10 mouse cellular contexts compared by ENCODE assay signal in the genomic region with DNA sequence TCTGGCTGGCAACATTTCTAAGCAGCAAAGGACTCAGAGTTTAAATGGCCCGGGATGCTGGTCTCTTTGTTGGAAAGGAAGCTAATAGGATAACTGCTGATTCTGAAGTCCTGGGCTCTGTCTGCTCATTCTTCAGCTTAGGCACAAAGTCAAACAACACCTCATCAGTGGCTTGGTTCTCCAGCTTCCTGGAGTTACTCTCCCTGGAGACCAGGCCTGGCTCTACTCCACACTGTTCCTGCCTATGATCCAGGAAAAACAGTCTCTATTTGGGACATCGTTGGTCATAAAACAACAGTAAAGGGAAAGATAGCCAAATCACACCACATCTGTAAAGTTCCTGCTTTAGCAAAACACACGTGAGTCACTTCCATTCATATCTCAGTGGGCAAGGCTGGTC.
DNase-seq lines count a peak whose midpoint lies in the region; ATAC-seq and TF ChIP-seq lines count a peak whose summit lies in the region.
"Had no signal": no experiment of that assay in that cellular context is flagged by ENCODE, and none has a peak within 500 bp of the region (broad histone marks: within the 10 kb centered on the region; RNA-seq: fewer than 3 reads in every experiment).

No protein-coding gene starts in this region.

- H3K4me1 ChIP-seq in embryonic facial prominence, embryonic 14.5 days (ENCODE audit: control insufficient read depth, insufficient read depth, low read length), result no peaks in the 10 kb centered on the region
- no peaks in the 10 kb centered on the region for H3K4me1 ChIP-seq in embryonic facial prominence, embryonic 10.5 days
- H3K4me1 ChIP-seq in lung, embryonic 14.5 days (ENCODE audit: insufficient read depth), result no peaks in the 10 kb centered on the region
- H3K4me1 ChIP-seq in hindbrain, embryonic 14.5 days (replicated peaks; ENCODE audit: control insufficient read depth, insufficient read depth, low read length), result no peaks in the 10 kb centered on the region
- H3K4me1 ChIP-seq: intestine, embryonic 15.5 days had no signal

- DNase-seq in embryonic facial prominence, embryonic 14.5 days (ENCODE audit: low spot score), result peak; percentile 30
- DNase-seq in embryonic facial prominence, embryonic 10.5 days (ENCODE audit: low spot score), result no peak
- DNase-seq in gastrocnemius, postnatal 10 days, result peak; percentile 78
- DNase-seq in heart, postnatal 36 days, result peak; percentile 76 to 78
- DNase-seq in lung, embryonic 14.5 days, result peak; percentile 80
- no peak for DNase-seq in hindbrain, embryonic 14.5 days (ENCODE audit: low spot score)
- no peak for DNase-seq in cerebellum, adult 9-11 months
- no peak for DNase-seq in thymus, postnatal 36 days

- intact Hi-C loops in heart, postnatal 36 days (cut with DNase I), result no loop called here

- no peak for ATAC-seq in embryonic facial prominence, embryonic 14.5 days (ENCODE audit: low read depth)
- ATAC-seq in lung, embryonic 14.5 days (ENCODE audit: insufficient read depth), result peak; percentile 85
- ATAC-seq in hindbrain, embryonic 14.5 days (ENCODE audit: low FRiP score), result no peak
- ATAC-seq: intestine, embryonic 15.5 days had no signal

- H3K4me2 ChIP-seq in embryonic facial prominence, embryonic 14.5 days (ENCODE audit: low read depth, low read length), result no peak overlapping the region
- H3K4me2 ChIP-seq in lung, embryonic 14.5 days, result no peak overlapping the region
- no peak overlapping the region for H3K4me2 ChIP-seq in hindbrain, embryonic 14.5 days (replicated peaks)
- H3K4me2 ChIP-seq: intestine, embryonic 15.5 days had no signal

- H3K9me3 ChIP-seq in embryonic facial prominence, embryonic 14.5 days (ENCODE audit: control insufficient read depth, low read length), result no peaks in the 10 kb centered on the region
- H3K9me3 ChIP-seq in embryonic facial prominence, embryonic 10.5 days, result no peaks in the 10 kb centered on the region
- no peaks in the 10 kb centered on the region for H3K9me3 ChIP-seq in lung, embryonic 14.5 days (ENCODE audit: low read depth, low read length)
- H3K9me3 ChIP-seq in hindbrain, embryonic 14.5 days (ENCODE audit: control insufficient read depth, low read length), result no peaks in the 10 kb centered on the region
- H3K9me3 ChIP-seq: intestine, embryonic 15.5 days had no signal

- H3K27ac ChIP-seq in embryonic facial prominence, embryonic 14.5 days (replicated peaks; ENCODE audit: low read depth, low read length), result no peak overlapping the region
- H3K27ac ChIP-seq in embryonic facial prominence, embryonic 10.5 days (replicated peaks), result no peak overlapping the region
- H3K27ac ChIP-seq in lung, embryonic 14.5 days (ENCODE audit: low read depth), result peak overlapping the region; percentile 30; the same call in 1 of the 2 replicates
- H3K27ac ChIP-seq in hindbrain, embryonic 14.5 days, result no peak overlapping the region
- H3K27ac ChIP-seq: intestine, embryonic 15.5 days had no signal

- no peaks in the 10 kb centered on the region for H3K27me3 ChIP-seq in embryonic facial prominence, embryonic 14.5 days (replicated peaks; ENCODE audit: control insufficient read depth, insufficient read depth, low read length)
- no peaks in the 10 kb centered on the region for H3K27me3 ChIP-seq in embryonic facial prominence, embryonic 10.5 days (replicated peaks; ENCODE audit: low read depth, poor library complexity, severe bottlenecking)
- no peaks in the 10 kb centered on the region for H3K27me3 ChIP-seq in lung, embryonic 14.5 days (ENCODE audit: insufficient read depth, low read length)
- no peaks in the 10 kb centered on the region for H3K27me3 ChIP-seq in hindbrain, embryonic 14.5 days (ENCODE audit: control insufficient read depth, insufficient read depth, low read length)
- H3K27me3 ChIP-seq: intestine, embryonic 15.5 days had no signal

- WGBS in embryonic facial prominence, embryonic 14.5 days, result 73% methylated on average over 3 of the region's 3 CpGs
- whole genome bisulfite sequencing in embryonic facial prominence, embryonic 10.5 days, result 88% methylated on average over 3 of the region's 3 CpGs
- 38% methylated on average over 3 of the region's 3 CpGs for WGBS in lung, embryonic 14.5 days
- WGBS in hindbrain, embryonic 14.5 days, result 88% methylated on average over 3 of the region's 3 CpGs

- H3K4me3 ChIP-seq in embryonic facial prominence, embryonic 14.5 days (ENCODE audit: low read depth, low read length), result no peak overlapping the region
- H3K4me3 ChIP-seq in embryonic facial prominence, embryonic 10.5 days, result no peak overlapping the region
- no peak overlapping the region for H3K4me3 ChIP-seq in lung, embryonic 14.5 days (ENCODE audit: low read depth, low read length)
- no peak overlapping the region for H3K4me3 ChIP-seq in hindbrain, embryonic 14.5 days (replicated peaks; ENCODE audit: low read length)
- H3K4me3 ChIP-seq: intestine, embryonic 15.5 days had no signal

- no peak overlapping the region for H3K9ac ChIP-seq in embryonic facial prominence, embryonic 14.5 days (ENCODE audit: low read depth, low read length)
- no peak overlapping the region for H3K9ac ChIP-seq in lung, embryonic 14.5 days
- H3K9ac ChIP-seq in hindbrain, embryonic 14.5 days, result no peak overlapping the region
- H3K9ac ChIP-seq: intestine, embryonic 15.5 days had no signal

- no peaks in the 10 kb centered on the region for H3K36me3 ChIP-seq in embryonic facial prominence, embryonic 14.5 days (ENCODE audit: control insufficient read depth, insufficient read depth, low read length)
- H3K36me3 ChIP-seq in embryonic facial prominence, embryonic 10.5 days (replicated peaks), result no peaks in the 10 kb centered on the region
- H3K36me3 ChIP-seq in lung, embryonic 14.5 days (ENCODE audit: insufficient read depth), result no peaks in the 10 kb centered on the region
- H3K36me3 ChIP-seq in hindbrain, embryonic 14.5 days (replicated peaks; ENCODE audit: control insufficient read depth, insufficient read depth), result no peaks in the 10 kb centered on the region
- H3K36me3 ChIP-seq: G1E; intestine, embryonic 15.5 days had no signal

- TF ChIP-seq CTCF in lung, embryonic 14.5 days (IDR thresholded peaks at IDR 0.05; ENCODE audit: low read depth), result no peak

Comparison
In these comparisons a context has a peak if more than half of its experiments do, and no peak if none do; other contexts are left out.
1. DNase-seq: peak in embryonic facial prominence, embryonic 14.5 days (single experiment), gastrocnemius, postnatal 10 days (single experiment), heart, postnatal 36 days (2 of 2) and lung, embryonic 14.5 days (single experiment); none in embryonic facial prominence, embryonic 10.5 days (single experiment), hindbrain, embryonic 14.5 days (single experiment), cerebellum, adult 9-11 months (single experiment) and thymus, postnatal 36 days (0 of 2).